Mouse (Mus musculus): ENCODE results near the gene Rreb1. TPM values are rescaled to one million over a fixed set of nuclear protein-coding genes. Genes with fewer than 3 reads are reported as not detected.

Rreb1 gene
- total RNA-seq, 2 experiments from 2014 or later, result 17.1 to 20.8 TPM

GRCm38 (mm10) chr13:37845156-37845555, 67.0 kb downstream of the Rreb1 start:
- intact Hi-C loops (cut with DNase I), result no loop called here
- no peak for DNase-seq (ENCODE audit: extremely low spot score in 1 of 2, low spot score in 2 of 2)

- DNase-seq (ENCODE audit: extremely low spot score in 1 of 2, low spot score in 2 of 2), result no peak
Observed at GRCm38 (mm10) chr13:37845641-37846040, 67.4 kb downstream of the Rreb1 start.

GRCm38 (mm10) chr13:37846507-37846906, 68.3 kb downstream of the Rreb1 start:
- no peak for DNase-seq (ENCODE audit: extremely low spot score in 1 of 2, low spot score in 2 of 2)
- intact Hi-C loops (cut with DNase I), result no loop called here

More at GRCm38 (mm10) chr13:37845641-37846040, 67.4 kb downstream of the Rreb1 start:
- intact Hi-C loops (cut with DNase I), result no loop called here

- intact Hi-C loops (cut with DNase I), result no loop called here
- no peak for DNase-seq (ENCODE audit: extremely low spot score in 1 of 2, low spot score in 2 of 2)
Observed at GRCm38 (mm10) chr13:37846962-37847570, 68.9 kb downstream of the Rreb1 start.

GRCm38 (mm10) chr13:37847601-37848358, 69.6 kb downstream of the Rreb1 start:
- DNase-seq (ENCODE audit: extremely low spot score in 1 of 2, low spot score in 2 of 2), result no peak
- intact Hi-C loops (cut with DNase I), result no loop called here

- intact Hi-C loops (cut with DNase I), result no loop called here
- DNase-seq (ENCODE audit: extremely low spot score in 1 of 2, low spot score in 2 of 2), result no peak
Observed at GRCm38 (mm10) chr13:37848438-37848837, 70.2 kb downstream of the Rreb1 start.

- intact Hi-C loops (cut with DNase I), result no loop called here
- no peak for DNase-seq (ENCODE audit: extremely low spot score in 1 of 2, low spot score in 2 of 2)
Observed at GRCm38 (mm10) chr13:37851617-37852016, 73.4 kb downstream of the Rreb1 start.

- intact Hi-C loops (cut with DNase I), result no loop called here
- DNase-seq (ENCODE audit: extremely low spot score in 1 of 2, low spot score in 2 of 2), result no peak
Observed at GRCm38 (mm10) chr13:37852850-37853249, 74.7 kb downstream of the Rreb1 start.

- DNase-seq (ENCODE audit: extremely low spot score in 1 of 2, low spot score in 2 of 2), result no peak
- intact Hi-C loops (cut with DNase I), result no loop called here
Observed at GRCm38 (mm10) chr13:37853441-37853840, 75.2 kb downstream of the Rreb1 start.

- intact Hi-C loops (cut with DNase I), result no loop called here
- peak in 1 of 2 experiments; percentile 74 for DNase-seq (ENCODE audit: extremely low spot score in 1 of 2, low spot score in 2 of 2)
Observed at GRCm38 (mm10) chr13:37854031-37854431, 75.8 kb downstream of the Rreb1 start.

- intact Hi-C loops (cut with DNase I), result no loop called here
- DNase-seq (ENCODE audit: extremely low spot score in 1 of 2, low spot score in 2 of 2), result no peak
Observed at GRCm38 (mm10) chr13:37854455-37855220, 76.4 kb downstream of the Rreb1 start.

- intact Hi-C loops (cut with DNase I), result no loop called here
Observed at GRCm38 (mm10) chr13:37855221-37855757, 77.1 kb downstream of the Rreb1 start.

GRCm38 (mm10) chr13:37855765-37856164, 77.6 kb downstream of the Rreb1 start:
- intact Hi-C loops (cut with DNase I), result no loop called here
- DNase-seq (ENCODE audit: extremely low spot score in 1 of 2, low spot score in 2 of 2), result no peak

More at GRCm38 (mm10) chr13:37855221-37855757, 77.1 kb downstream of the Rreb1 start:
- no peak for DNase-seq (ENCODE audit: extremely low spot score in 1 of 2, low spot score in 2 of 2)

GRCm38 (mm10) chr13:37856537-37856936, 78.3 kb downstream of the Rreb1 start:
- no peak for DNase-seq (ENCODE audit: extremely low spot score in 1 of 2, low spot score in 2 of 2)
- intact Hi-C loops (cut with DNase I), result no loop called here

GRCm38 (mm10) chr13:37857284-37858065, 79.3 kb downstream of the Rreb1 start:
- intact Hi-C loops (cut with DNase I), result no loop called here
- peak; percentile 64 to 93 for DNase-seq (ENCODE audit: extremely low spot score in 1 of 2, low spot score in 2 of 2)

GRCm38 (mm10) chr13:37858066-37858501, 79.9 kb downstream of the Rreb1 start:
- intact Hi-C loops (cut with DNase I), result no loop called here
- peak in 1 of 2 experiments; percentile 66 for DNase-seq (ENCODE audit: extremely low spot score in 1 of 2, low spot score in 2 of 2)

- intact Hi-C loops (cut with DNase I), result no loop called here
- no peak for DNase-seq (ENCODE audit: extremely low spot score in 1 of 2, low spot score in 2 of 2)
Observed at GRCm38 (mm10) chr13:37858508-37858907, 80.3 kb downstream of the Rreb1 start.

- no peak for DNase-seq (ENCODE audit: extremely low spot score in 1 of 2, low spot score in 2 of 2)
- intact Hi-C loops (cut with DNase I), result no loop called here
Observed at GRCm38 (mm10) chr13:37859782-37860181, 81.6 kb downstream of the Rreb1 start.

- intact Hi-C loops (cut with DNase I), result no loop called here
- DNase-seq (ENCODE audit: extremely low spot score in 1 of 2, low spot score in 2 of 2), result no peak
Observed at GRCm38 (mm10) chr13:37860204-37860603, 82.0 kb downstream of the Rreb1 start.
